Mouse (Mus musculus) brain, embryonic 14.5 days (tissue): ENCODE results near the gene Dock4.

Experiments used
- CTCF ChIP-seq: fragments of 200-500 bp; IDR thresholded peaks from 2 replicates; pipeline ENCODE4 v1.5.1; 2012; ENCODE audit warnings: inconsistent platforms, mild to moderate bottlenecking, moderate library complexity, borderline replicate concordance; ENCODE audit not compliant: insufficient read depth, insufficient read length; ENCODE audit errors: extremely low read depth
- POLR2A ChIP-seq: fragments of 200-500 bp; IDR thresholded peaks from 2 replicates; pipeline ENCODE4 v1.6.1; 2012; ENCODE audit warnings: mild to moderate bottlenecking, inconsistent platforms, borderline replicate concordance; ENCODE audit not compliant: poor library complexity, insufficient read depth, insufficient read length, severe bottlenecking; ENCODE audit errors: extremely low read depth

DNA sequence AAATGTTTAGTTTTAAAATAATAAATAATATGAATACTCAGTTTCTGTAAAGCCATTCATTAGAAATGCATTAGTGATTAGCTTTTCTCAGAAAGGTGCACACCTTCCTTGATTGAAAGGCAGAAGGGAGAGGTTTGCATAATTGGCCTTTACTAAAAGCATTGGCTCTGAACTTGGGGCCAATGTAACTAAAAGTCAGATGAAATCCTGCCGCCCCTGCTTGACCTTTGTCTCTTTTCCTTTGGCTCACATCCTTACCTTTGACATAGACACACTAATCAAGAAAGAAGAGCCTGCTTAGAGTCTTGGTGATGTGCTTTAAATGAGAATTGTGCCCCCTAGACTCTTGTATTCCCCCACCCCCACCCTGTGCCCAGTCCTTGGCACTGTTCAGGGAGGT is 55.4 kb downstream of the Dock4 start:
- TF ChIP-seq CTCF: no peak
- TF ChIP-seq POLR2A: no peak
